Mouse (Mus musculus) myocyte (in vitro differentiated cells): Measurements from ENCODE around the gene Trappc2. TPM values are rescaled to one million over a fixed set of nuclear protein-coding genes. Genes with fewer than 3 reads are reported as not detected.
A peak's percentile ranks its signal among the peaks of the same experiment; 100 is the strongest.

Experiments
- H3K27me3 ChIP-seq: one replicate; pipeline ENCODE4 v1.6.1; 2011; ENCODE audit not compliant: control insufficient read depth, insufficient read depth, insufficient read length
- H3K36me3 ChIP-seq: one replicate; pipeline ENCODE4 v1.6.1; 2011; ENCODE audit not compliant: control insufficient read depth, insufficient read depth
- H3K4me2 ChIP-seq: one replicate; pipeline ENCODE4 v1.6.1; 2011; ENCODE audit warnings: low read depth, control low read depth
- H3K4me3 ChIP-seq: one replicate; pipeline ENCODE4 v1.5.1; 2011; ENCODE audit warnings: mild to moderate bottlenecking, control low read depth, moderate library complexity
- H3K79me2 ChIP-seq: one replicate; pipeline ENCODE4 v1.6.1; 2011; ENCODE audit not compliant: control insufficient read depth, insufficient read depth
- H3ac ChIP-seq: one replicate; pipeline ENCODE4 v1.6.1; 2011; ENCODE audit not compliant: control insufficient read depth, insufficient read length
- CEBPB ChIP-seq: IDR thresholded peaks from 2 replicates; pipeline ENCODE4 v1.6.1; 2011; ENCODE audit warnings: mild to moderate bottlenecking, moderate library complexity; ENCODE audit not compliant: poor library complexity, insufficient read depth, severe bottlenecking
- E2F4 ChIP-seq: IDR thresholded peaks from one replicate; pipeline ENCODE4 v1.6.1; 2011; ENCODE audit warnings: mild to moderate bottlenecking, control low read depth, moderate library complexity; ENCODE audit not compliant: insufficient read depth
- MAX ChIP-seq: IDR thresholded peaks from one replicate; pipeline ENCODE4 v1.6.1; 2011; ENCODE audit warnings: low read depth, mild to moderate bottlenecking, control low read depth
- POLR2AphosphoS2 ChIP-seq: IDR thresholded peaks from one replicate; pipeline ENCODE4 v1.6.1; 2011; ENCODE audit warnings: low read depth, control low read depth; ENCODE audit not compliant: insufficient read length
- REST ChIP-seq: IDR thresholded peaks from one replicate; pipeline ENCODE4 v1.6.1; 2011; ENCODE audit warnings: mild to moderate bottlenecking, control low read depth, moderate library complexity; ENCODE audit not compliant: insufficient read depth, insufficient read length
- TCF12 ChIP-seq: IDR thresholded peaks from one replicate; pipeline ENCODE4 v1.6.1; 2011; ENCODE audit warnings: mild to moderate bottlenecking, control low read depth; ENCODE audit not compliant: poor library complexity, insufficient read depth, severe bottlenecking
- polyA plus RNA-seq: library from polyadenylated mRNA; unstranded; fragments of >200 nt; fragmentation: generic; extraction: Trizol; gene quantifications from one replicate; pipeline ENCODE4 v1.2.1, GENCODE M21; 2012; ENCODE audit warnings: missing spikeins

Trappc2 gene
- polyA plus RNA-seq, 1 experiment = 7.1 TPM

DNA sequence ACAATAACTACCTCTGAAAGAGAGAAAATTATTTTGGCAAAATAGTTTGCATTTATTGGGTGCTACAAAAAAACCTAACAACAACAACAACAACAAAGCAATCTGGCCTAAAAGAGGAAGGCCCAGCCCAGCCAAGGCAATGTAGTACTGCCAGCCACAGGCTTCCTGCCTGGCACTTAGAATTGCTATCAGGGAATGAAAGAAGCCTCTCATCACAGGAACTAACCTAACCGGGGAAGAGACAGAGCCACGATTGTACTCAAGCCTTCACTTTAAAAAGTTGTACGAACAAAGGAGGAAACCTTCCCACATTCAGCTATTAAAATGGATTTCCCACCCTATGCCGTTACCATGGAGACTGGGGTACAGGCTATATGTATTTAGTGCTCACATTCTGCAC lies 57.4 kb downstream of the Trappc2 start:
- TF ChIP-seq POLR2AphosphoS2 (no peak), E2F4 (no peak), TCF12 (no peak)
- no peaks in the 10 kb centered on the region for H3K79me2 ChIP-seq
- no peak overlapping the region for H3K4me2 ChIP-seq
- no peak overlapping the region for H3ac ChIP-seq
- H3K4me3 ChIP-seq = no peak overlapping the region
- no peaks in the 10 kb centered on the region for H3K27me3 ChIP-seq
- no peaks in the 10 kb centered on the region for H3K36me3 ChIP-seq

DNA sequence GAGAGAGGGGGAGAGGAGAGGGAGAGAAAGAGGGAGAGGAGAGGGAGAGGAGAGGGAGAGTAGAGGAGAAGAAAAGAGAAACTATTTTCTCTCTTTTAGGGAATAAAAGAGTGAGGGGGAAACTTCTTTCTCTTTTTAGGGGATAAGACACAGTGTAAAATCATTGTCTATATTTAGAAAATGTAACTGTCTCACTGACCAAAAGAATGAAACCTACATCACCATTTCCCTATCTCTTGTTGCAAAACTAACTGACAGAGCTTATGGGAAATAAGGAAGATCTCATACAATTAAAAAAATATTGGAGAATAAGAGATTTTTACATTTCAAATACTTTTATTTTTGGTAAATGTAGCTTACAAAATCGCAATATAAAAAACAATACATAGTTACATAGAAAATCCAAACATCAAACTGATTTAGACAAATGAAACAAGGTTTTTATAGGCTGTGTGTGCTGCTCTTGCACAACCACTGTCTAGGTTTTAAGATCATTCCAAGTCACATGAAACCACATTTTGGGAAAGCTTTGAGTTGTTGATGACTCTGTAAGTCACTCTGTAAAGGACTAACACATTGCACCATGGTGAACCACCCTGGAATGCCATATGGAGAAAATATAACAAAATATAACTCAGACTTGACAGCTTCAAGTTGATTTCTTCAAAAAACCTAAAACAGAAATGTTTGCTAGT lies 59.3 kb downstream of the Trappc2 start:
- H3K4me2 ChIP-seq = no peak overlapping the region
- no peak overlapping the region for H3ac ChIP-seq
- TF ChIP-seq MAX (no peak), CEBPB (peak; percentile 79; the same call in 1 of the 2 replicates), REST (no peak)
- no peaks in the 10 kb centered on the region for H3K27me3 ChIP-seq
- no peaks in the 10 kb centered on the region for H3K36me3 ChIP-seq
- no peaks in the 10 kb centered on the region for H3K79me2 ChIP-seq
- H3K4me3 ChIP-seq = no peak overlapping the region

Other genes starting within 250 kb of the Trappc2 start
- gene Gpm6b, start 201.7 kb upstream of the Trappc2 start, polyA plus RNA-seq = 3.7 TPM
- gene Ofd1, start 130 bp downstream of the Trappc2 start, polyA plus RNA-seq = 1.6 TPM
- gene Rab9, start 39.3 kb downstream of the Trappc2 start, polyA plus RNA-seq = 20.8 TPM
- 0.86 TPM for gene Tceanc, start 78.0 kb downstream of the Trappc2 start, polyA plus RNA-seq
- gene Egfl6, start 145.1 kb downstream of the Trappc2 start, polyA plus RNA-seq = not detected